Mouse (Mus musculus): Measurements from ENCODE around the gene N4bp3. TPM values are rescaled to one million over a fixed set of nuclear protein-coding genes. Genes with fewer than 3 reads are reported as not detected.
"Not testable (repeated sequence)": the region's sequence is repeated elsewhere in the genome, so short reads cannot be mapped to it uniquely, and the experiment has no call there.

N4bp3 gene
- total RNA-seq, 1 experiment from 2014 or later: 16.2 TPM

DNA sequence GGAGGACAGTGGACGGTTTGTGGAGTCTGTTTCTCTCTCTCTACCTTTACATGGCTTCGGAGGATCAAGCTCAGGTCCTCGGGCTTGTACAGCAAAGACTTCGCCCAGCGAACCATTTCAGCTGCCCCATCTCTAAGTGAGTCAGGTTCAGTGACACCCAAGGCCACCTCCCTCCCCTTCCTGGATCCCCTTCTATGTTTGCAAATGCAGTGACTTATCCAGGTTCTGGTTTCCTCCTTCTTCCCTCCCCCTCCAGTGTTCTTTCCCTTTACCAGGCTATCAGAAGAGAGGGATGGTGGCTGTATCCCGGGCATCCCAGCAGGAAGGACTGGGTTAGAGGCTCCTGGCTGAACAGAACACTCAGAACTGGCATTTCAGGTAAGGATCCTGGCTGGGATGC, 3.1 kb upstream of the N4bp3 start:
- peak; percentile 57 for DNase-seq

DNA sequence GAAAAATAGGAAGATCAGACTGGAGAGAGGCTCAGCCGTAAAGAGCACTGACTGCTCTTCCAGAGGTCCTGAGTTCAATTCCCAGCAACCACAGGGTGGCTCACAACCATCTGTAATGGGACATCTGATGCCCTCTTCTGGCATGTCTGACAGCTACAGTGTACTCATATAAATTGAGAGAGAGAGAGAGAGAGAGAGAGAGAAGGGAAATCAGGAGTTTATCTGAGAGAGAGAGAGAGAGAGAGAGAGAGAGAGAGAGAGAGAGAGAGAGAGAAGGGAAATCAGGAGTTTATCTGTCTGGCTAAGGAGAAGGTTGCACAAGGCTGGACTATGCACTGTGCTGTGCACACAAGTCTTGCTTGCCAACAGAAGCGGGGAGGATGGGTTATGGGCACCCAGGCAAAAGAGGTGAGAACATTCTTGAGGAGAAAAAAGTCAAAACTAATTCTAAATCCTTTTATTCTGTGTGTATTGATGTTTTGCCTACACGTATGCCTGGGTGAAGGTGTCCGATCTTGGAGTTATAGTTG, 2.3 kb upstream of the N4bp3 start:
- no peak for DNase-seq

DNA sequence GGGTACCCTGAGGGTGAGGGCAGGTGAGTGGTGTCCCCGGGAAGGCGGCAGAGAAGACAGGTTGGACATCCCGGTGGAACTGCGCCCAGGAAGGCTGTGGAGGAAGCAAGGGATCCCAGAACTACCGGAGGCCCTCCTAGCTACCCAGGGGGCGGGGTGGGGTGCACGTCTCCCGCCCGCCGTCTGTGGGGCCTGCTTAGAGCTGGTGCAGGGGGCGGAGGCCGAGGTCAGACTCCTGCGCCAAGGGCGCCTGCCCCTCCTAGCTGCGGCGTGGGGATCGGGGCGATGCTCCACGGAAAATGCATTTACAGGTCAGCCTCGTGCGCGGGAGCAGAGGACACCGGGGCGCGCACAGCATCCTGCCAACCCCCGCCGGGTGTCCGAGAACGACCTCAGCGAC, 381 bp downstream of the N4bp3 start:
- no peak for DNase-seq

- peak; percentile 29 for DNase-seq
These were observed 798 bp downstream of the N4bp3 start for GRCm38 (mm10) chr11:51649889-51650199.

GRCm38 (mm10) chr11:51649111-51649888, 1.3 kb downstream of the N4bp3 start:
- DNase-seq: no peak

- peak; percentile 40 for DNase-seq
These were observed 2.1 kb downstream of the N4bp3 start for GRCm38 (mm10) chr11:51648566-51648965.

DNA sequence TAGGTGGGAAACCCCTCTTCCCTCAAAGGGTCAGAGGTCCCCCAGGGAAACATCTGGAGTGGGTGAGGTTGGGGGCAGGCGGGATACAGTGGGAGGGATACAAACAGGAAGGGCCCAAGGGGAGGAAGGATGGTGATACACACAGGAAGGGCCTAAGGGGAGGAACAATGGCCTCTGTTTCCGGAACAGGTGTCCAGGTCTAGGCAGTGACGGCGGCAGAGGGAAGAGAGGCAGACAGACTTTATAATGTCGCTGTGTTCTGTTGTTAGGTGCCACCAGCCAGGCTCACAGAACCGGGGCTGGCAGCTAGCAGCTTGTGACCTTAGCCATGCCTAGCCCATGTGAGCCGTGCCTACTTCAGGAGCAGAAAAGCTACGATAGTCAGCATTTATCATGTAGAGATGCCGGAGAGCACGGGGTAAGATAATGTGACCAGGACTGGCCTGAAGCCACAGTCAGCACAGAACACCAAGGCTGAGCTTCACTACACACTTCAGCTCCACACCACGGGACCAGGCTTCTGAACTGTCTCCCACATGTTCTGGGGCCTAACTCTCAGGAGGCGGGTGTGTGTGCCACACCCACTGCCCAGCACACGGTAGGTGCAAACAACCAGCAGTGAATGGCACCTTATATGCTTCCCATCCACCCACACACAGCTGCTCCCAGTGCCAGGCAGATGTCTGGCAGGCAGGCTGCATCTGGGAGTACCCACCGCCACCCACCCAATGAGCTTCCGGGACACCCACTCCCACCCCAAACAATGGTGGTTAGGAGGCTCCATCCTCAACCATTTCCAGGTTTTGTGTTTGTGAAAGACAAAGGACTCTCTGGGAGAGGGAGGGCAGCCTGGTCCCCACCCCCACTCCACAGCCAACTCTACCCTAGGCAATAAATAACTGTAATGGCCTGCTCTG, 3.6 kb downstream of the N4bp3 start:
- DNase-seq: peak; percentile 62

DNA sequence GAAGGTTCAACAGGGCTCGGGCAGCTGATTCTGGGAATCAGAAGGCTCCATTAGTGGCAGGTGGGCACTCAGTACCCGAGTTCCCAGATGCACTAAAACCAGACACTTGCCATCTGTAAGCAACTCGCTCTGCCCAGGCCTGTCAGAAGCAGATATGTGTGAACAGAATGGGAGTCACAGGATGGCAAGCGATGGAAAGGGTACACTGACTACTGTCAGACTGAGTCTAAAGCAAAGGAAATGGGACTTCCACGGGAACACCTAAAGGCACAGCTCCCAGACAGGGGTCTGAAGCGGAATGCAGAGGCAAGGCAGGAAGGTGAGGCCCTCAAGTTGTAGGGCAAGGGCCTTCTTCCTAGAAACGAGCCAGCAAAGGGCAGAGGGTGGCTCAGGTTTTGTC, 4.4 kb downstream of the N4bp3 start:
- DNase-seq: no peak

DNA sequence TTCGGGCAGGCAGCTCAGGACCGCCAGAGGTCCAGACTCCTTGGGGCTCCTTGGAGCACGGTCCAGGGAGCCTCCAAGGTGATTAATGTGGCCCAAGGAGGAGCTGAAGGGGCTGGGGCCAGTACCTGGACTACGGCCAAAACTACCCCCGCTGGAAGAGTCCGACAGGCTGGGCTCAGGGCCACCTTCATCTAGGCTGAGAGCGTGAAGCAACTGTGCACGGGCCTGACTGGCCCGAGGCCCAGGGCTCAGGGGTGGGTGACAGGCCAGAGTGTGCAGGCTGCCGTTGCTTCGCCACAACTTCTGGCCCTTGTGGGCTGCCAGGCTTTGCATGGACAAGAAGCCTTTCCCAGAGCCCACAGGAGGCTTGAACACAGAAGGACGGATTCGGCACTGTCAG, 5.3 kb downstream of the N4bp3 start:
- DNase-seq: peak; percentile 59

DNA sequence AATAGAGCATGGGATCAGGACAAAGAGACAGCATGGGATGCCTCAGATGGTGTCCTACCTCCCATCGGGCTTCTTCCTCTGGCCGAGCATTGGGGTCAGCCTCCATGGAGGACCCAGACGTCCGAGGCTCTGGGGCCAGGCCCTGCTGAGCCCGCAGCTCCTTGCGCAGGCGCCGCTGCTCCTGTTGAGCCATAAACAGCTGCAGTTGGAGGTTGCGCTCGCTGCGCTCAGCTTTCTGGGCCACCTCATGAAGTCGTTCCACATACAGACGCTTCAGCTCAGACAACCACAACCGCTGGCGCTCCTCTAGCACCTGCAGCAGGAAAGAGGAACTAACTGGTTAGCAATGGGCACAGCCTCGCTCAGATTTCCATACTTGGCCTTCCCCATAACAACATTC, 6.4 kb downstream of the N4bp3 start:
- no peak for DNase-seq

GRCm38 (mm10) chr11:51643761-51644160, 6.9 kb downstream of the N4bp3 start:
- peak; percentile 61 for DNase-seq

- DNase-seq: no peak
These were observed 7.4 kb downstream of the N4bp3 start for GRCm38 (mm10) chr11:51643202-51643601.

- peak; percentile 38 for DNase-seq
These were observed 9.9 kb downstream of the N4bp3 start for GRCm38 (mm10) chr11:51640748-51641147.

DNA sequence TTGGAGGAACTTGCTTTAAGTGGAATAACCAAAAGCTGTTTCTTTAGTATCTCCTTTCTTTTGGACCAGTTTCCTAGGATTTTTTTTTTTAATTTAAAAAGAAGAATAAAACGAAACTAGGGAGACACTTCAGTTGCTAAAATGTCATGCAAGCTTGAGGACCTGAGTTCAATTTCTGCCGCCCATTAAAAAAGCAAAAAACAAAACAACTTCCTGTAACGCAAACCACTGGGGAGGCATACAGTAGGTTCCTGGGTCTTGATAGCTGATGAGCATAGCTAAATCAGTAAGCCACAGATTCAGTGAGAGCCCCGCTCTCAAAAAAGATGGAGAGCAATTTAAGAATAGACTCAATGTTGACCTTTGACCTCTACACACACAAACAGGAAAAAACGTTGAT, 12.1 kb downstream of the N4bp3 start:
- no peak for DNase-seq

DNA sequence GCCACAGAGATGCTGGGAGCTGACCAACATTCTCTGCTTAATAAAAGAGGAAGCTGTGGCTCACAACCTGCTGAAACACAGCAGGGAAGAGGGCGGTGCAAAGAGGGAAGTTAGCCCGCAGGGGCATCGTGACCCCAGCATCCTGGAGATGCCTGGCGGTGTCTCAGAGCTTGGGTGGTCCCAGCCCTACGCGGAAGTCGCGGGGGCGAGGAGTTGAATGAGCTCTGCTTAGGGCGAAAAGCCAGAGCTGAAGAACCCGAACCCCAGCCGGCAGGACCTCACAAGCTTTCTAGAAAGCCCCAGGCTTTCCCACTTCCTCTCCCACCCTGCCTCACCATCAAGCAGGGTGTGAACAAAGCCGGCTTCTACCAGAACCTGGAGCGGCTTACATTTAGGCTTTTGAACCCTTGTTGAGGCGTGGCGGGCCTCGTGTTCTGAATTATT, 12.6 kb downstream of the N4bp3 start:
- peak; percentile 65 for DNase-seq

DNA sequence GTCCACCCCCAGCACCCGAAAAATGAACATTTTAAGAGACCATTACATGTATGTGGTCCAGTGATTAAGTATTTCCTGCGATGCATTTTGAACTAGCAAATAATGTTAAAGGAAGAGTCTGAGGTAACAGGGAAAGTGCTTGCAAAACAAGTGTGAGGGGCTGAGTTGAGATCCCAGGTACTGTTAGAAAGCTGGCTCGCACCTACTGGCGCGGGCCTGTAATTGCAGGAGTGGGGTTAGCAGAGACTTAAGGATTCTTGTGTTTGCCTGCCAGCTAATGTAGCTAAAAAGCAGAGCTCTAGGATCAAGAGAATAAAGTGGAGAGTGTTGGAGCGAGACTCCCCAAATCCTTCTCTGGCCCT, 14.3 kb downstream of the N4bp3 start:
- peak; percentile 81 for DNase-seq

- peak; percentile 95 for DNase-seq
These were observed 14.9 kb downstream of the N4bp3 start, which contains the start of gene Rmnd5b for GRCm38 (mm10) chr11:51635525-51636322. Gene Rmnd5b, minus strand, starts transcription at chr11:51635896.

GRCm38 (mm10) chr11:51635127-51635524, 15.5 kb downstream of the N4bp3 start:
- no peak for DNase-seq

GRCm38 (mm10) chr11:51633721-51634120, 16.9 kb downstream of the N4bp3 start:
- no peak for DNase-seq

DNA sequence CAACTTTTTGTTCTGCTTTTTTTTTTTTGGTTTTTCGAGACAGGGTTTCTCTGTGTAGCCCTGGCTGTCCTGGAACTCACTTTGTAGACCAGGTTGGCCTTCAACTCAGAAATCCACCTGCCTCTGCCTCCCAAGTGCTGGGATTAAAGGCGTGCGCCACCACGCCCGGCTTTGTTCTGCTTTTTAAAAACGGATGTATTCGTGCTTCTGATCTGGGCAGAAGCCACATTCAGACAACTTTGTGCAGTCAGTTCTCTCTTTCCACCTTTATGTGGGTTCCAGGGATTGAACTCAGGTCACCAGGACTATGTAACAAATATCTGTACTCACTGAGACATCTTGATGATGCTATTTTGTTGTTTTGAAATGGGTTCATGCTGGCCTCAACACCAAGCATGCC, 17.4 kb downstream of the N4bp3 start:
- DNase-seq: not testable (repeated sequence)

DNA sequence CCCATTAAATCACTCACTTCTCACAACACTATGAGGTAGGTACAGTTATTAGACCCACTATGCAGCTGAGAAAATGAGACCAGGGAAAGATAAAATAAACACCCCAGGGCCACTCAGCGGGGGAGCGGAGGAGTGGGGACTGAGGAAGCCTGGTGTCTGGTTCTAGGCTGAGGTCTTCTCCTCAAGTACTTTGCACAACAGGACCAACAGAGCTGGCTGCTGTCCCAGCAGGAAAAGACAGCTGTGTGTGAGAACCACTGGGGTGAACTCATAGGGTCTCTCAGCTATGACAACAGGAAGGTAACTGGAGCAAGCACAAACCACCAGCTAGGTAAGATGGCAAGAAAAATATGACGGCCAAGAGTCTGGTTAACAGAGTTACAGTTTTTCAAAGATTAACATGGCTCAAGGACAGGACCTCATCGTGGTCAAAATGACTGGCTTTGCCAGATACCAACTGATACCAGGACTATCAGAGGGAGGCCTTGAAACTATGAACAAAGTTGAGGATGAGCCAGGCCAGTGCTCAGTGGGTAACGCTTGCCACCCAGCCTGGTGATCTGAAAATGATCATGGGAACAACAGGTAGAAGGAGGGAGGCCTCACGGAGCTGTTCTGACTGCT, 18.4 kb downstream of the N4bp3 start:
- no peak for DNase-seq

Measured in adrenal gland, postnatal 14 days (tissue).